Mouse (Mus musculus) duodenum, adult 2 months (tissue): ENCODE data around the gene Tmigd1. TPM values are rescaled to one million over a fixed set of nuclear protein-coding genes. Genes with fewer than 3 reads are reported as not detected.

Experiments
- polyA plus RNA-seq: library from polyadenylated mRNA; depleted of rRNA; stranded (reverse); fragments of >200 nt; gene quantifications from 2 replicates; pipeline ENCODE4 v1.2.3, GENCODE M21; 2012; ENCODE audit warnings: low replicate concordance; rRNA removed

The Tmigd1 gene
- 0.22 and 1.00 TPM in 2 replicates for polyA plus RNA-seq

GRCm38 (mm10) chr11:76901579-76902361, at the start of gene Tmigd1:
Gene Tmigd1 (plus strand): TSS chr11:76902159.

DNA sequence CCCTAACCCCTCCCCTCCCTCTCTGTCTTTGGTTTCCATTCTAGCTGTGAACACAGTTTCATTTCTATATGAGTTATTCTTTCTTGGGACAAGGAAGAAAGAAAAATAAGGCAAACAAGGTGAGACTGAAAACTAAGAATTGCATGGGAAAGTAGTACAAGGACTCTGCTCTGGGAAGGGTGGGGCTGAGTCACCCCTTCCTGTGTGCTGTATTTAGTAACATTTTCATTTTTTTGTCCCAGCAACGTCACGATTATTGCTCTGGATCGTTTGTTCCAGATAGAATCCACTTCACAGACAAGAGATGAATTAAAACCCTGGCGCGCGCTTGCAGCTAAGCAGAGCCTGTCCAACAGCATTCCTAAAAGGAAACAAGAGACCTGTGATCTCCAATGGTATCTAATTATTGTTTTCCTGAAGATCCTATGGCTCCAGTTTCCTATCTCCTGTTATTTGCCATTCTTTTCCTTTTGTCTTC, 22.8 kb downstream of the Tmigd1 start, which contains the start of gene Blmh:
Gene Blmh, plus strand, starts transcription at position 51 of the 478 bp plus-strand sequence.

Other genes with a start within 250 kb of the Tmigd1 start
- gene Bhlha9, start 229.7 kb upstream of the Tmigd1 start, polyA plus RNA-seq: 0.14 TPM in 1 of 2 replicates, not detected in the other
- gene Trarg1, start 222.4 kb upstream of the Tmigd1 start, polyA plus RNA-seq: 0.77 and 1.4 TPM in 2 replicates
- gene Gosr1, start 138.6 kb upstream of the Tmigd1 start, polyA plus RNA-seq: 9.5 and 9.7 TPM in 2 replicates
- 6.7 and 20.7 TPM in 2 replicates for gene Cpd, start 55.1 kb upstream of the Tmigd1 start, polyA plus RNA-seq
- 1.9 and 2.7 TPM in 2 replicates for gene Blmh, start 22.6 kb downstream of the Tmigd1 start, polyA plus RNA-seq
- 36.4 and 37.2 TPM in 2 replicates for gene Slc6a4, start 96.4 kb downstream of the Tmigd1 start, polyA plus RNA-seq
- 0.16 and 0.18 TPM in 2 replicates for gene Nsrp1, start 176.3 kb downstream of the Tmigd1 start, polyA plus RNA-seq